Mouse (Mus musculus): ENCODE results near the gene Slc35c2.

DNA sequence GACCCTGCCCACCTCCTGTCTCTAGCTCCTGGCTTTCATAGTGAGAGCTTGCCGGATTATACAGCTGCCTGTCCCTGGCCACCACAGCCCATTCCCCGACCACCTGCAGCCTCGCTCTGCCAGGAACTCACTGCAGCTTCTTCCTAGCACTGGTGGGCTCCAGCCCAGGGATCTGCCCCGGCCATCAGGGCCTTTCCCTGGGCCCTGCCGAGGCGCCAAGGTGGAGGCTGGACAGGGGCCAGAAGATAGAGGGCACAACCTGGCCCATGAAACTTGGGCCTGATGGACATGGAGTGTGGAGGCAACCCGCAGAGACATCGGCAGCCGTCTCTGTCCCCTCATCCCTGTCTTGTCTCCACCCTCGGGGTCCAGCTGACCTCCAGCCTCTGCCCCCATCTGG is 31.5 kb downstream of the Slc35c2 start:
- TF ChIP-seq POLR2A (IDR thresholded peaks at IDR 0.05; ENCODE audit: low read depth, low read length) (no peak), CTCF (IDR thresholded peaks at IDR 0.05; ENCODE audit: extremely low read depth, insufficient read depth, insufficient read length, insufficient replicate concordance) (no peak)

Measured in spleen, adult 2 months (tissue).